Mouse (Mus musculus): Measurements from ENCODE around the gene Ntm. TPM values are rescaled to one million over a fixed set of nuclear protein-coding genes. Genes with fewer than 3 reads are reported as not detected.

Gene Ntm
- total and polyA plus RNA-seq, 3 experiments, result 1.6 to 1.9 (median 1.8) TPM

GRCm38 (mm10) chr9:29568571-29568970, 394.4 kb downstream of the Ntm start:
- no peak for DNase-seq
- no peaks in the 10 kb centered on the region for H3K27me3 ChIP-seq (ENCODE audit: control insufficient read depth, insufficient read depth, low read length)
- H3K4me1 ChIP-seq (ENCODE audit: control insufficient read depth, insufficient read depth, low read length), result no peaks in the 10 kb centered on the region
- H3K9ac ChIP-seq (ENCODE audit: low read depth, low read length), result no peak overlapping the region
- H3K36me3 ChIP-seq (ENCODE audit: control insufficient read depth, insufficient read depth, low read length), result no peaks in the 10 kb centered on the region
- TF ChIP-seq EP300 (IDR thresholded peaks at IDR 0.05; ENCODE audit: insufficient read depth, low read depth, low read length), result no peak
- WGBS, result 39% methylated on average over 5 of the region's 5 CpGs
- H3K79me2 ChIP-seq (replicated peaks; ENCODE audit: control insufficient read depth, insufficient read depth, low read length), result no peaks in the 10 kb centered on the region
- H3K4me3 ChIP-seq, result no peak overlapping the region
- H3K27ac ChIP-seq, result no peak overlapping the region
- intact Hi-C loops (cut with DNase I), result no loop called here

DNA sequence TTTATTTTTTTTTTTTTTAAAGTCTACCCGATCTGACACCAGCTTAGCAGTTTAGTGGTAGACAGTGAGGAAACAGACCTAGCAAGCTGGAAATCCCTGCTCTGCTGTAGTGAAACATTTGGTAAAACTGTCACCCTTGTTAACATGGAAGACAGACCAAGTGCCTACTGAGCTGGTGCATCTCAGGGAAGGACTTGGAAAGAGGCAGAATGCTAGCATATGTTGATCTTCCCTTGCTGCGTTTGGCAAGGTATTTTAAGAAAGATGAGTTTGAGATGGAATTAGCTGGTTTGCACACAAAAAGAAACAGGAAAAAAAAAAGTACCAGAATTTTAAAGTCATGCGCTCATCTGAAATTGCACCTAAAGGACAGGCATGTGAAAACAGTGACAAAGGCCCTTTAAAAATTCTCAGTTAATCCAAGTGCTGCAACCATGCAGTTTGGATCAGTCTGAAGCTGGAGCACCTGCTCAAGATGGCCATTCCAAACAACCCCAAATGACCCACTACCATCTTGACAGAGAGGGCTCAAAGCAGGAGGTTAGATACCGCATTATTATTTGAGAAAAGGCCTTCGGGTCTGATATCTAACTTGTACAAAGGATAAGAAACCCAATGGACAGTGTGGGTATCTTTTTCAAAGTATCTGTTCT, 400.4 kb downstream of the Ntm start:
- intact Hi-C loops (cut with DNase I), result no loop called here
- Histone ChIP-seq H3K9ac (ENCODE audit: low read depth, low read length) (no peak overlapping the region), H3K27ac (no peak overlapping the region), H3K27me3 (ENCODE audit: control insufficient read depth, insufficient read depth, low read length) (no peaks in the 10 kb centered on the region), H3K79me2 (replicated peaks; ENCODE audit: control insufficient read depth, insufficient read depth, low read length) (no peaks in the 10 kb centered on the region), H3K4me1 (ENCODE audit: control insufficient read depth, insufficient read depth, low read length) (no peaks in the 10 kb centered on the region), H3K36me3 (ENCODE audit: control insufficient read depth, insufficient read depth, low read length) (no peaks in the 10 kb centered on the region), H3K4me3 (no peak overlapping the region)
- TF ChIP-seq EP300 (IDR thresholded peaks at IDR 0.05; ENCODE audit: insufficient read depth, low read depth, low read length) (no peak), POLR2A (IDR thresholded peaks at IDR 0.05; ENCODE audit: insufficient read depth, low read depth, low read length) (no peak), CTCF (IDR thresholded peaks at IDR 0.05) (no peak)
- WGBS, result 81% methylated on average over 5 of the region's 5 CpGs
- no peak for DNase-seq

- Histone ChIP-seq H3K4me1 (ENCODE audit: control insufficient read depth, insufficient read depth, low read length) (no peaks in the 10 kb centered on the region), H3K79me2 (replicated peaks; ENCODE audit: control insufficient read depth, insufficient read depth, low read length) (no peaks in the 10 kb centered on the region), H3K9ac (ENCODE audit: low read depth, low read length) (no peak overlapping the region), H3K4me3 (no peak overlapping the region), H3K36me3 (ENCODE audit: control insufficient read depth, insufficient read depth, low read length) (no peaks in the 10 kb centered on the region), H3K27me3 (ENCODE audit: control insufficient read depth, insufficient read depth, low read length) (no peaks in the 10 kb centered on the region), H3K27ac (no peak overlapping the region)
- WGBS, result 69% methylated on average over 4 of the region's 4 CpGs
- TF ChIP-seq CTCF (IDR thresholded peaks at IDR 0.05) (no peak), EP300 (IDR thresholded peaks at IDR 0.05; ENCODE audit: insufficient read depth, low read depth, low read length) (no peak), POLR2A (IDR thresholded peaks at IDR 0.05; ENCODE audit: insufficient read depth, low read depth, low read length) (no peak)
- DNase-seq, result no peak
- intact Hi-C loops (cut with DNase I), result no loop called here
Measured at GRCm38 (mm10) chr9:29558915-29559314, 404.0 kb downstream of the Ntm start.

DNA sequence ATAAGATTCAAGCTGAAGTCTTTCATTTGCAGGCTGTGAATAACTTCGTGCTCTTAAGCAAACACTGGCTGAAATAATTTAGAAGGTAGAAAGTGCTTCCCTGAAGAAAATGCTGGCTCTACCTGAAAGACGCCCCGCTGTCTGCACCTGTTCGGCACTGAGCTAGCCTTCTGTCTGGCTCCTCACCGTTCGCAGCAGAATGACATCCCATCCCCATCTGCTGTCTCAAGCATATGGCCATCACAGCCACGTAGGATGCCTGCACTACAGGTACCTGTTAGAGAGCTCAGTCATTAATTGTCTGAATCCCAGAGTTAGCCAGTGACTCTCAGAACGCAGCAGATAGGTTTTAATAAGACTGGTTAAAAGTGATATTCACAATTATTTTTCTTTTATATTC, 412.4 kb downstream of the Ntm start:
- intact Hi-C loops (cut with DNase I), result no loop called here
- Histone ChIP-seq H3K9ac (ENCODE audit: low read depth, low read length) (no peak overlapping the region), H3K27ac (no peak overlapping the region), H3K4me1 (ENCODE audit: control insufficient read depth, insufficient read depth, low read length) (no peaks in the 10 kb centered on the region), H3K27me3 (ENCODE audit: control insufficient read depth, insufficient read depth, low read length) (no peaks in the 10 kb centered on the region), H3K79me2 (replicated peaks; ENCODE audit: control insufficient read depth, insufficient read depth, low read length) (no peaks in the 10 kb centered on the region), H3K4me3 (no peak overlapping the region), H3K36me3 (ENCODE audit: control insufficient read depth, insufficient read depth, low read length) (no peaks in the 10 kb centered on the region)
- 81% methylated on average over 8 of the region's 8 CpGs for WGBS
- no peak for TF ChIP-seq CTCF (IDR thresholded peaks at IDR 0.05)
- no peak for TF ChIP-seq EP300 (IDR thresholded peaks at IDR 0.05; ENCODE audit: insufficient read depth, low read depth, low read length)
- TF ChIP-seq POLR2A (IDR thresholded peaks at IDR 0.05; ENCODE audit: insufficient read depth, low read depth, low read length), result no peak
- DNase-seq, result no peak

DNA sequence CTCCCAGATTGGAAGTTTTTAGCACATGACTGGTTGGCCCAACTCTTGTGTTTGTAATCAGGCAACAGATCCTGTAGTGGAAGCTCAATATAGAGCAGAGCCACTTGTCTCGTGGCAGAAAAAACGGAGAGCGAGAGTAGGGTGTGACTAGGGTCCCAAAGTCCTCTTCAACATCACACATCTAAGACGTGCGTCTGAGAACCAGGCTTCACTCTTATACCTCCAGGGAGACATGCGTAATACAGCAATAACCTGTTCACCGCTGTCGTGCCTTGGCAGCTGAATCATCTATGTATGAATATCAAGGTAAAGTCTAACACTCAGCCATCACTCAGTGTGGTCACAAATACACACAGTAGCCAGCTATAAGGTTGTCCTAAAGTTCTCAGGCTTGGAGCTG, 412.8 kb downstream of the Ntm start:
- DNase-seq, result no peak
- no peak overlapping the region for H3K4me3 ChIP-seq
- H3K36me3 ChIP-seq (ENCODE audit: control insufficient read depth, insufficient read depth, low read length), result no peaks in the 10 kb centered on the region
- no peaks in the 10 kb centered on the region for H3K27me3 ChIP-seq (ENCODE audit: control insufficient read depth, insufficient read depth, low read length)
- WGBS, result 75% methylated on average over 8 of the region's 8 CpGs
- intact Hi-C loops (cut with DNase I), result no loop called here
- TF ChIP-seq POLR2A (IDR thresholded peaks at IDR 0.05; ENCODE audit: insufficient read depth, low read depth, low read length), result no peak
- no peaks in the 10 kb centered on the region for H3K79me2 ChIP-seq (replicated peaks; ENCODE audit: control insufficient read depth, insufficient read depth, low read length)
- no peak overlapping the region for H3K27ac ChIP-seq
- no peaks in the 10 kb centered on the region for H3K4me1 ChIP-seq (ENCODE audit: control insufficient read depth, insufficient read depth, low read length)
- H3K9ac ChIP-seq (ENCODE audit: low read depth, low read length), result no peak overlapping the region

DNA sequence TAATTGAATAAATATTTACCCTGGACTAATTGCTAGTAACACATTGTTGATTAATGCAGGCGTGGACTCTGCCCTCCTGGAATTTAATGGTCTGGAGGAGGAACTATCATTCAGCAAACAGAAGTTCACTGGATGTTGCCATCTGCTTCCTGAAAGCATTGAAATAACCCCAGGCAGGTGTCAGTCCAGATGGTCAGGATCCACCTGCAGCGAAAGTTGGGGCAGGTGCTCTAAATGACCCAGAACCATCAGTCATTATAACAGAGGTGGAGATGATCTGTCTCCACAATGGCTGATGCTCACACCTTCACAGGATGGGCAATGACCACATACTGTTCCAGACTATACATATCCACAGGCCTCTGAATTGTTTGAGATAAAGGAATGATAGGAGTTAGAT, 426.5 kb downstream of the Ntm start:
- H3K36me3 ChIP-seq (ENCODE audit: control insufficient read depth, insufficient read depth, low read length), result no peaks in the 10 kb centered on the region
- no peak overlapping the region for H3K4me3 ChIP-seq
- no peaks in the 10 kb centered on the region for H3K4me1 ChIP-seq (ENCODE audit: control insufficient read depth, insufficient read depth, low read length)
- DNase-seq, result no peak
- H3K9ac ChIP-seq (ENCODE audit: low read depth, low read length), result no peak overlapping the region
- no peak overlapping the region for H3K27ac ChIP-seq
- no peaks in the 10 kb centered on the region for H3K79me2 ChIP-seq (replicated peaks; ENCODE audit: control insufficient read depth, insufficient read depth, low read length)
- intact Hi-C loops (cut with DNase I), result no loop called here
- H3K27me3 ChIP-seq (ENCODE audit: control insufficient read depth, insufficient read depth, low read length), result no peaks in the 10 kb centered on the region; the same call in 1 of the 2 replicates
- TF ChIP-seq EP300 (IDR thresholded peaks at IDR 0.05; ENCODE audit: insufficient read depth, low read depth, low read length), result no peak
- 81% methylated on average over 2 of the region's 2 CpGs for WGBS

Data from heart, adult 2 months (tissue).